Mouse (Mus musculus): ENCODE data around the gene Dusp28. TPM values are rescaled to one million over a fixed set of nuclear protein-coding genes. Genes with fewer than 3 reads are reported as not detected.

The Dusp28 gene
- total RNA-seq, 2 experiments from 2014 or later: 15.3 to 15.7 TPM

- intact Hi-C loops (cut with DNase I): no loop called here
Observed at GRCm38 (mm10) chr1:92905703-92906310, 974 bp upstream of the Dusp28 start.

GRCm38 (mm10) chr1:92907632-92908360 lies 1.0 kb downstream of the Dusp28 start:
- no peak for DNase-seq (ENCODE audit: low spot score in 2 of 2)
- intact Hi-C loops (cut with DNase I): no loop called here

More at GRCm38 (mm10) chr1:92905703-92906310, 974 bp upstream of the Dusp28 start:
- no peak for DNase-seq (ENCODE audit: low spot score in 2 of 2)

- DNase-seq (ENCODE audit: low spot score in 2 of 2): no peak
- intact Hi-C loops (cut with DNase I): no loop called here
Observed at GRCm38 (mm10) chr1:92908664-92909063, 1.9 kb downstream of the Dusp28 start.

GRCm38 (mm10) chr1:92909068-92909467 lies 2.3 kb downstream of the Dusp28 start:
- intact Hi-C loops (cut with DNase I): no loop called here
- DNase-seq (ENCODE audit: low spot score in 2 of 2): no peak

- intact Hi-C loops (cut with DNase I): no loop called here
- peak; percentile 79 to 82 for DNase-seq (ENCODE audit: low spot score in 2 of 2)
Observed at GRCm38 (mm10) chr1:92910239-92910885, 3.6 kb downstream of the Dusp28 start, which contains the start of gene Rnpepl1. Gene Rnpepl1, plus strand, starts transcription at chr1:92910783.

GRCm38 (mm10) chr1:92910925-92911720 lies 4.3 kb downstream of the Dusp28 start:
- DNase-seq (ENCODE audit: low spot score in 2 of 2): peak; percentile 75 to 88
- intact Hi-C loops (cut with DNase I): no loop called here

GRCm38 (mm10) chr1:92911721-92912138 lies 4.9 kb downstream of the Dusp28 start:
- intact Hi-C loops (cut with DNase I): no loop called here
- no peak for DNase-seq (ENCODE audit: low spot score in 2 of 2)

- DNase-seq (ENCODE audit: low spot score in 2 of 2): no peak
Observed at GRCm38 (mm10) chr1:92912286-92912685, 5.5 kb downstream of the Dusp28 start.

GRCm38 (mm10) chr1:92914239-92914638 lies 7.5 kb downstream of the Dusp28 start:
- intact Hi-C loops (cut with DNase I): no loop called here
- DNase-seq (ENCODE audit: low spot score in 2 of 2): no peak

More at GRCm38 (mm10) chr1:92912286-92912685, 5.5 kb downstream of the Dusp28 start:
- intact Hi-C loops (cut with DNase I): no loop called here

GRCm38 (mm10) chr1:92914993-92915392 lies 8.2 kb downstream of the Dusp28 start:
- intact Hi-C loops (cut with DNase I): no loop called here
- no peak for DNase-seq (ENCODE audit: low spot score in 2 of 2)

GRCm38 (mm10) chr1:92916725-92917124 lies 9.9 kb downstream of the Dusp28 start:
- intact Hi-C loops (cut with DNase I): no loop called here

GRCm38 (mm10) chr1:92919151-92919550 lies 12.4 kb downstream of the Dusp28 start:
- DNase-seq (ENCODE audit: low spot score in 2 of 2): no peak

More at GRCm38 (mm10) chr1:92916725-92917124, 9.9 kb downstream of the Dusp28 start:
- no peak for DNase-seq (ENCODE audit: low spot score in 2 of 2)

GRCm38 (mm10) chr1:92919775-92920174 lies 13.0 kb downstream of the Dusp28 start:
- intact Hi-C loops (cut with DNase I): no loop called here
- DNase-seq (ENCODE audit: low spot score in 2 of 2): no peak

More at GRCm38 (mm10) chr1:92919151-92919550, 12.4 kb downstream of the Dusp28 start:
- intact Hi-C loops (cut with DNase I): no loop called here

GRCm38 (mm10) chr1:92920474-92921200 lies 13.9 kb downstream of the Dusp28 start:
- DNase-seq (ENCODE audit: low spot score in 2 of 2): no peak
- intact Hi-C loops (cut with DNase I): no loop called here

- intact Hi-C loops (cut with DNase I): no loop called here
- DNase-seq (ENCODE audit: low spot score in 2 of 2): no peak
Observed at GRCm38 (mm10) chr1:92921496-92921895, 14.7 kb downstream of the Dusp28 start.

GRCm38 (mm10) chr1:92930171-92930706 lies 23.5 kb downstream of the Dusp28 start:
- DNase-seq (ENCODE audit: low spot score in 2 of 2): no peak
- intact Hi-C loops (cut with DNase I): no loop called here

- intact Hi-C loops (cut with DNase I): no loop called here
Observed at GRCm38 (mm10) chr1:92933611-92934010, 26.8 kb downstream of the Dusp28 start.

GRCm38 (mm10) chr1:92934182-92934827 lies 27.5 kb downstream of the Dusp28 start, which contains the start of gene Capn10:
Gene Capn10, plus strand, starts transcription at chr1:92934376.
- intact Hi-C loops (cut with DNase I): no loop called here
- DNase-seq (ENCODE audit: low spot score in 2 of 2): peak; percentile 97

More at GRCm38 (mm10) chr1:92933611-92934010, 26.8 kb downstream of the Dusp28 start:
- DNase-seq (ENCODE audit: low spot score in 2 of 2): no peak
